Mouse (Mus musculus) embryonic stem cell, embryonic (primary cell): ENCODE results near the gene Tbc1d21.

Experiments
- CTCF ChIA-PET, 4 experiments: fragments of 300-600 bp in 2 of 4; fragments of 350-600 bp in 2 of 4; sonication (Branson Sonifier 250); formaldehyde crosslinking; loops; one replicate each; lab custom pipeline; 2022; ENCODE audit warnings: inconsistent platforms in 2 of 4; lab: Charles Lee
- POLR2A ChIA-PET, 4 experiments: fragments of 300-600 bp in 2 of 4; fragments of 350-600 bp in 2 of 4; sonication (Branson Sonifier 250); formaldehyde crosslinking; loops; one replicate each; lab custom pipeline; 2022; ENCODE audit warnings: antibody characterized with exemption in 4 of 4, inconsistent platforms in 1 of 4; lab: Charles Lee

The Tbc1d21 gene

DNA sequence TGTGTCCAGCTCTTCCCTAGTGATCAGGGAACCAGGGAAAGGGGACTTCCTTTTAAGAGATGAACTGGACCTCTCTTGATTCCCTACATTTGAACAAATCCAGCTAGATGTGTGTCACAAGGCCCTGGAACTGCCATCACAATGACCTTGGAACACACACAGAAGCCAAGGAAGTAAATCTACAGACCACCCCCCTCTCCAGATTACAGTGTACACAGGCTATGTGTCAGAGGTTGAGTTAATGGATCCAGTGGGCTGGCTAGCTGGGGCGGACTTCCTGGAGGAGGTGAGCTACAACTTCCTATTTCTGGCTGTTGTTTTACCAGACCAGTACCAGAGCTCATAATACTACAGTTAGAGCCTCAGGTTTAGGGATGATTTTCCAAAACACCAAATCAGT lies at the start of gene Tbc1d21:
Gene Tbc1d21 (minus strand): TSS at position 101 of the 400 bp plus-strand sequence.
- ChIA-PET POLR2A (interaction anchor here in 1 of 4 experiments (0.6 to 2.0 kb wide), 4 partner anchors 29 to 269 kb away, joined by 3 to 8 read pairs (median 5); no protein-coding TSS in a partner anchor), CTCF (interaction anchor here in 2 of 4 experiments (0.6 to 0.8 kb wide), 2 partner anchors 59 to 88 kb away, joined by 3 to 4 read pairs; no protein-coding TSS in a partner anchor)

GRCm38 (mm10) chr9:58411556-58411955 lies 41.3 kb upstream of the Tbc1d21 start:
- CTCF ChIA-PET = no interaction called here
- POLR2A ChIA-PET = interaction anchor here in 1 of 4 experiments (1.5 to 1.9 kb wide), 2 partner anchors 9 to 21 kb away, joined by 3 to 5 read pairs; no protein-coding TSS in a partner anchor

GRCm38 (mm10) chr9:58410057-58410735 lies 39.9 kb upstream of the Tbc1d21 start:
- CTCF ChIA-PET = no interaction called here

GRCm38 (mm10) chr9:58409247-58409646 lies 39.0 kb upstream of the Tbc1d21 start:
- POLR2A ChIA-PET = interaction anchor here in 1 of 4 experiments (0.7 to 0.8 kb wide), 2 partner anchors 24 to 44 kb away, joined by 3 to 4 read pairs; no protein-coding TSS in a partner anchor
- CTCF ChIA-PET = no interaction called here

More at GRCm38 (mm10) chr9:58410057-58410735, 39.9 kb upstream of the Tbc1d21 start:
- POLR2A ChIA-PET = interaction anchor here in 1 of 4 experiments (1.9 kb wide), 1 partner anchor 8 kb away, joined by 5 read pairs; no protein-coding TSS in a partner anchor

GRCm38 (mm10) chr9:58404412-58404811 lies 34.2 kb upstream of the Tbc1d21 start:
- ChIA-PET CTCF (interaction anchor here in 1 of 4 experiments (0.7 kb wide), 1 partner anchor 236 kb away, joined by 5 read pairs; no protein-coding TSS in a partner anchor), POLR2A (interaction anchor here in 1 of 4 experiments (1.5 to 3.3 kb wide), 2 partner anchors 14 to 15 kb away, joined by 3 to 11 read pairs; no protein-coding TSS in a partner anchor)

DNA sequence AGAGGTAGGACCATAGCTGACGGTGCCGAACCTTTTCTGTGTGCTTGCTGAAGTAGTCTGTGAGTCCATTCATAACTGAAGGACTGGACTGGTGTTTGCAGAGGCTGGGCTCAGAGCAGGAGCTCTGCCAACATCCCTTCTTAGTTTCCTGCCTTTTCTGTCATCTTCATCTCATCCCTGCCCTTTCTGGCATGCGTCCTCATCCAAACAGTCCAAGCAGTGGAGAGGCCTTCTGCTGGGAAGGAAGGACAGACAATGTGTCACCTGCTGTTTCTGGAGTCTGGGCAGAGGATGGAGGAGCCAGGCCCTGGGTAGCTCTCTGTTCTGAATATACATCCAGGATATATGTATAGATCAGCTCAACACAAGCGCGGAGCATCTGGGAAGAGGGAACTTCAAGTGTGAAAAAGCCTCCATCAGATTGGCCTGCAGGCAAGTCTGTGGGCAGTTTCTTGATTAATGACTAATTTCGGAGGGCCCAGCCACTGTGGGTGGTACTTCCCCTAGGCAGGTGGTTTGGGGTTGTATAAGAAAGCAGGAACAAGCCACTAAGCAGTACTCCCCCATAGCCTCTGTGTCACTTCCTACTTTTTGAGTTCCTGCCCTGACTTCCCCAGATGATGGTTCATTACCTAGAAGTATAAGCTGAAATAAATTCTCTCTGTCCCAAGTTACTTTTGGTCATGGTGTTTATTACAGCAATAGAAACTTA lies 31.3 kb upstream of the Tbc1d21 start:
- ChIA-PET CTCF (no interaction called here), POLR2A (interaction anchor here in 1 of 4 experiments (3.3 kb wide), 1 partner anchor 11 kb away, joined by 11 read pairs; no protein-coding TSS in a partner anchor)

DNA sequence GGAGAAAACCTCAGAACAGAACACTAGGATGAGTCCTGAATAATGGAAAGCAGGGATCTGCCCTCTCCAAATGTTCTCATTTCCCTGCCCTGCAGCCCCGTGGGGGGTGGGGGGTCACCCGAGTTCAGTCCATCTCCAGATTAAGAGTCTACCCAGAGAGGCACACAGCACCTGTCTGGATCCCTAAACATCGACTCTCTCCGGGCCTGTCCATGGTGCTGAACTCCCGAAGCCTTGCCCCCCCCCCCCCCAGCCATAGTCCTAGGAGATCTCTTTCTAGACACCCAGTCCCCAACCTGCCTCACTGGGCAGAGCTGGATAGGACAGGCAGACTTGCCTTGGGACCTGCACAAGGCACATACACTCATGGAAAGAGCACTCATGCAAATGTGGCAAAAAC lies 29.4 kb upstream of the Tbc1d21 start:
- ChIA-PET CTCF (no interaction called here), POLR2A (interaction anchor here in 1 of 4 experiments (0.6 kb wide), 1 partner anchor 166 kb away, joined by 3 read pairs; no protein-coding TSS in a partner anchor)

GRCm38 (mm10) chr9:58394605-58395004 lies 24.4 kb upstream of the Tbc1d21 start:
- CTCF ChIA-PET = interaction anchor here in 2 of 4 experiments (0.6 to 0.7 kb wide), 3 partner anchors 24 to 241 kb away, joined by 3 to 4 read pairs (median 4); no protein-coding TSS in a partner anchor
- POLR2A ChIA-PET = interaction anchor here in 1 of 4 experiments (0.8 to 1.2 kb wide), 3 partner anchors 27 to 64 kb away, joined by 3 to 5 read pairs (median 3); no protein-coding TSS in a partner anchor

DNA sequence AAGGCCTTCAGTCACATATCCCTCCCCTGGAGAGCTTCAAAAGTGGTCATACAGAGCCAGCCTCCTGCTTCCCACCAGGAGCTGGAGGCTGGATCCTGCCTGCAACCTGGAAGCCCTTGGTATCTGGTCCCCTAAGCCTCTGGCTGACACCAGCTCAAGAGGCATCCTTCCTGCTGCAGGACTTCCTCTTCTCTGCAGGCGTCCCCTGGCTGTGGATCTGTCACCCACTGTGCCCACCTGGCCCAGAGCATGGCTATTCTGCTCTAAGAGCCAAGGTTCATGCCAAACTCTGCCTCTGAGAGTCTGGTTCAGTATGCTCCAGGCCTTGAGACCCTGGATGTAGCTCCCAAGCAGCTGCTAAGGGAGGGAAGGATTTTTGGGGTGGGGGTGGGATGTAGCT lies 23.6 kb upstream of the Tbc1d21 start:
- ChIA-PET CTCF (interaction anchor here in 1 of 4 experiments (0.5 kb wide), 1 partner anchor 215 kb away, joined by 3 read pairs; no protein-coding TSS in a partner anchor), POLR2A (interaction anchor here in 2 of 4 experiments (0.7 to 1.2 kb wide), 5 partner anchors 9 to 359 kb away, joined by 3 to 5 read pairs (median 3); no protein-coding TSS in a partner anchor)

DNA sequence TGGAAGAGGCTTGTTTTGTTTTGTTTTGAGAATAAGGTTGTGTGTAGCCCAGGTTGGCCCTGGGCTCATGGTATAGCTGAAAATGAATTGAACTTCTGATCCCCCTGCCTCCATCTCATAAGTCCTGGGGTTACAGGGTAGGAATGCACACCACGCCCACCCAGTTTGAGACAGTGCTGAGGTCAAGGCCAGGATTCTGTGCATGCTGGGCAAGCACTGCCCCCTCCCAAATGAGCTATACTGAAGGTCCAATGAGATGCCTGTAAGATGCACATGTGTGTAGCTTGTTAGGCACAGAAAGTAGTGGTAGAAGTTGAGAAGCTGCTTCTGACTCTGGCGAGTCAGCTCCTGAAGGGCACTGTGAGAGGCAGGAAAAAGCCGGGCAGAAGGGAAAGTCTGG lies 18.1 kb upstream of the Tbc1d21 start:
- CTCF ChIA-PET = interaction anchor here in 1 of 4 experiments (0.6 kb wide), 1 partner anchor 19 kb away, joined by 3 read pairs; no protein-coding TSS in a partner anchor
- POLR2A ChIA-PET = interaction anchor here in 2 of 4 experiments (1.0 to 3.6 kb wide), 6 partner anchors 15 to 199 kb away, joined by 3 to 18 read pairs (median 5); no protein-coding TSS in a partner anchor

- POLR2A ChIA-PET = interaction anchor here in 1 of 4 experiments (1.1 kb wide), 1 partner anchor 11 kb away, joined by 3 read pairs; no protein-coding TSS in a partner anchor
- CTCF ChIA-PET = no interaction called here
These were observed 8.6 kb upstream of the Tbc1d21 start for GRCm38 (mm10) chr9:58378878-58379277.

DNA sequence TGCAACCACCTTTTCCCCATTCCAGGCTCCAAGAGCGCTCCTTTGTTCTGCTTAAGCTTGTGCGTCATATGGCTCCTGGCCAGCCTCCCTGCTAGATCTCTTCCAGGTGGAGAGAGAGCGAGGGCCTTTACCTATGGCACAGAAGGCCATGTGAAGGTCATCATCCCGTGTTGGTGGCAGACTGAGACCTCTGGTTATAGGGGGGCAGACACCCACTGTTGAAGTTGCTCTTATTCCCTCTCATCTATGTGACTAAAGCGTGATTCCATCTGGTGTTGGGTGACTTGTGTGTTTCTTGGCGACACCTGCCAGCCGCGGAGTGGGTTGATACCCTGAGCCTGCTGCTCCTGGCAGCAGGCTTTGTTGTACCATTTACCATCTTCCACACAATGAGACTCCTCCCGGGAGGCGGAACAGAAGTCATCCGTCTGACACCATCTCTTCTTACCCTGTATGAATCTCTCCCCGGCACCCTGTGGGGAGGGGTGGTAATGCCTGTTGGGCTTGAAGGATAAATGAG lies 3.7 kb upstream of the Tbc1d21 start:
- CTCF ChIA-PET = interaction anchor here in 2 of 4 experiments (0.6 to 0.8 kb wide), 3 partner anchors 65 to 1398 kb away, joined by 3 to 5 read pairs (median 3); no protein-coding TSS in a partner anchor
- POLR2A ChIA-PET = interaction anchor here in 2 of 4 experiments (0.6 to 1.9 kb wide), 4 partner anchors 15 to 1375 kb away, joined by 3 to 9 read pairs (median 6); no protein-coding TSS in a partner anchor

GRCm38 (mm10) chr9:58371914-58372313 lies 1.7 kb upstream of the Tbc1d21 start:
- ChIA-PET CTCF (interaction anchor here in 2 of 4 experiments (0.9 to 1.1 kb wide), 2 partner anchors 91 to 117 kb away, joined by 3 to 4 read pairs; no protein-coding TSS in a partner anchor), POLR2A (interaction anchor here in 2 of 4 experiments (1.0 to 2.0 kb wide), 5 partner anchors 18 to 450 kb away, joined by 3 to 6 read pairs (median 4); no protein-coding TSS in a partner anchor)

DNA sequence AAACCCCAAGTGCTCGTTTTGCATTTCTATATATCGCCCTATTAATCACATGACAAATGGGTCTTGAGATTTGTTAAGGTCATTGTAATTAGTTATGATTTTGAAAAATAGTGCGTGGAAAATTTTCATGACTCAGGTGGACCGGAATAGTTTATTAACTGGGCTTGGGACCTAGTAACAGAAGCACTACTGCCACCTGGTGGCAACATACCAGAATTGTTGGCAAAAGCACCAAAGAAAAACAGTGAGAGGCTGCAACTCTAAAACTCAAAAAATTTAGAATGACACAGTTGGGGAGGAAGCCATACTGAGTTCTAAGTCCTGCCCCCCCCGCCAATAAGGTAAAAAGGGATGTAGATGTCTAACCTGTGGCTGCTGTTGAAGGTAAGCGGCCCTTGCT lies 611 bp downstream of the Tbc1d21 start:
- POLR2A ChIA-PET = interaction anchor here in 2 of 4 experiments (0.9 to 2.0 kb wide), 4 partner anchors 15 to 153 kb away, joined by 3 to 8 read pairs (median 5); no protein-coding TSS in a partner anchor

DNA sequence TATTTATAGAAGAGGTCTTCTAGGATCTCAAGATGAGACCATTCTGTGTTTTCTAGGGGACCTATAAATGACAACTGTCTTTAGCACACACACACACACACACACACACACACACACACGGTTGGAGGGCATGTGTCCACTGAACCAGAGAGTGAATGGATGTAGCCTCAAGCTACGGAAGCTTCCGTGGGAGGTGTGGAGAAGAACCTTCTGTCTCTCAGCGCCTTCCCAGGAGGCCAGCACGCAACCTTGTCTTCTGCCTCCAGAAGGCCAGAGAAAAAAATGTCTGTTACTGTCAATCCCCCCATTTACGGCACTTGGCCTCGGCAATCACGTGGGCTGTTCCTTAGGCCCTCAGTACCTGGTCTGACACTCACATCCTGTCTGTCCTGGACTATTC lies 5.9 kb downstream of the Tbc1d21 start:
- POLR2A ChIA-PET = interaction anchor here in 1 of 4 experiments (0.6 kb wide), 1 partner anchor 116 kb away, joined by 4 read pairs; no protein-coding TSS in a partner anchor
- CTCF ChIA-PET = no interaction called here

More for the DNA sequence above, 611 bp downstream of the Tbc1d21 start:
- CTCF ChIA-PET = interaction anchor here in 2 of 4 experiments (0.8 to 1.2 kb wide), 4 partner anchors 16 to 166 kb away, joined by 3 read pairs; no protein-coding TSS in a partner anchor

- POLR2A ChIA-PET = interaction anchor here in 1 of 4 experiments (1.2 to 1.4 kb wide), 2 partner anchors 13 to 14 kb away, joined by 3 to 4 read pairs; no protein-coding TSS in a partner anchor
- CTCF ChIA-PET = no interaction called here
These were observed 8.3 kb downstream of the Tbc1d21 start for GRCm38 (mm10) chr9:58361956-58362355.

- ChIA-PET POLR2A (interaction anchor here in 1 of 4 experiments (1.0 to 1.4 kb wide), 3 partner anchors 14 to 95 kb away, joined by 3 to 4 read pairs (median 3); no protein-coding TSS in a partner anchor), CTCF (no interaction called here)
These were observed 8.9 kb downstream of the Tbc1d21 start for GRCm38 (mm10) chr9:58361373-58361772.
